Mouse (Mus musculus): ENCODE data around the gene Aspg. TPM values are rescaled to one million over a fixed set of nuclear protein-coding genes. Genes with fewer than 3 reads are reported as not detected.

Aspg gene
- total RNA-seq, 2 experiments from 2014 or later, result 0.32 to 0.62 TPM

DNA sequence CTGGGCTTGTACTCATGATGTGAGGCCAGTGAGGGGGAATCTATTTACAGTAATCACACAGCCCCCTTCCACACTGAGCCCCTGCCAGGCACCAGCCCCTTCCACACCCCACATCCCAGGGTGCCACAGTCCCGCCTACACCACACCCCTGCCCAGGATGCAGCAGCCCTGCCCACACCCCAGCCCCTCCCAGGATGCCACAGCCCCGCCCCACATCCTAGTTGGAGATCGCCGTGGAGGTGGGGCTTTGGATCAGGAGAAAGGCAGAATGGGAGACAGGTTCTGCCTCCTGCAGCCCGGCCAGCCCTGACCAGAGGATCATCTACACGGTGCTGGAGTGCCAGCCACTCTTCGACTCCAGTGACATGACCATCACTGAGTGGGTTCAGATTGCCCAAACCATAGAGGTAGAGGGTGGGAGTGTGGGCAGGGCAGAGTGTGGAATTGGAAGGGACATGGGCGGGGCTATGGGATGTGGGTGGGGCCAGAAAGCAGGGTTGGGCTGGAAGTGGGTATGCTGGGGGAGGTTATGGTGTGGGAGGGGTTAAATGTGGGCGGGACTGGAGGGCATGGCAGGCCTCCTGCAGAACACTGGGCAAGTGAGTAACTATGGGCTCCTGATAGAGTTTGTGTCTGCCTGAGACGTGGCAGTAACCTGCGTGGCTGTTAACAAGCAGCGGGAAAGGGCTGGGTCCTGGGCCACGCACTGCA lies 6.4 kb downstream of the Aspg start:
- DNase-seq (ENCODE audit: low spot score in 2 of 2), result no peak

DNA sequence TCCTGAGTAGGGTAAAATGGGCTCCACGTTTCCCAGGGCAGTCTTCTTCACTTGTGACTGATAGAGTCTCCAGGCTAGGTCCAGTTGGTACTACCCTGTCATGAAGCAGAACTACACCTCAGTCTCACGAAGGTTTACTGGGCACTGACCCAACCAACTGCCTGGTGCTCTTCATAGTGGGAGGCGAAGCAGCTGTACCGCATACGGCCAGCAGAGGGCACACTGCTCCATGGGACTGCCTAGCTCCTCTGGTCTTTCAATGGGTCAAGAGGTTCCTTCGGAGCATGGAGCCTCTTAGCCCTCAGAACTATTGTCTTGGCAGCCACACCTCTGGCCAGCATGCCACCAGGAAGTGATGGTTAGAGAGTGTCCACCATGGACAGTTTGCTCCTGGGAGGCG lies 7.2 kb downstream of the Aspg start:
- DNase-seq (ENCODE audit: low spot score in 2 of 2), result peak; percentile 64 to 82

DNA sequence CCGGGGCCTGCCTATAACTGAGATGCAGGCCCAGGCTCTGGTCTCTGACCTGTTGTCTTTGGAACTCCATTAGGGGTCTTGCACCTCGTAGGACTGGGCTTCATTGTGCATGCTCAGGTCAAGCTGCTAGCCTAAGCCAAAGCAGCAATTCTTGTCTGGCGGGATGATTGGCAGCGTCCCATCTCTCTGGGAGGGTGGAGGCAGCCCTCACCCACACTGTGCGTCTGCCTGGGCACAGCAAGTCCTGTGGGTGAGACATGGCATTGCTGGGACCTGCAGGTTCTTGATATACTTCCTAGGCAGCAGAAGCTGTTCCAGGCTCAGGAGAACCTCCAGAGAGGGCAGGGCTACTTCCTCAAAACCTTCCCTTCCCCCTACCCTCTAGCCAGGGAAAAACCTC lies 10.5 kb downstream of the Aspg start:
- DNase-seq (ENCODE audit: low spot score in 2 of 2), result no peak

DNA sequence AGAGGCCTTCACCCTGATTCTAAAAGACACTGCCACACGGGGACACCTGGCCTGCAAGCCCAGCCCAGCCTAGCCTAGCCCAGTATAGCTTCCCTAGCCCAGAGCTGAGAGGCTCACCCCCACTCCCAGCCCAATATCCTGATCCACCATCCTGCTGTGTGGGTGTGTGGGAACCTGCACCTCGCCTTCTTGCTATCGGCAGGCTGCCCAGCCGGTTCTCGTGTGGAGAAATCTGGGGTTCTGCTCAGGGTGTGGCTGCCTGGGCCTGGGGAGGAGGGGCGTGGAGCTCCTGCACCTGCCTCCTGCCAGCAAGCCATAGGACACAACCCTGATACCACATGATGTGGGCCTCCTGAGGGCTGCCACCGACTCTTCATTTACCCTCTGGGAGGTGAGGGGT lies 11.2 kb downstream of the Aspg start:
- DNase-seq (ENCODE audit: low spot score in 2 of 2), result no peak

DNA sequence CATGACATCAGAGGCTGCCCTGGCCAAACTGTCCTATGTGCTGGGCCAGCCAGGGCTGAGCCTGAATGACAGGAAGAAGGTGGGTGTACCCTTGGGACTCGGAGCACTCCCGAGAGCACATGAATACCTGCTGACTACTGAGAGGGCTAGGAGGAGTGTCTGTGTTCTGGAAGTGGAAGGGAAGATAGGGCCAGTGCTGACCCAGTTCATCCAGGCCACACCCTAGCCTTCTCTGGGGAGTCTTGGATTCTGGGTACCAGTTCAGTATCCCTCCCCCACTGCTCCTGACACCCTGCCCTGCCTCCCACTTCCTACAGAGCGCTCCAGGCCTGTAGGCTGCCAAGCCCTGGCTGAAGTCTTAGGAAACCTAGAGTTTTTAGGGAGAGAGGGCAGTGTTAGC lies 14.7 kb downstream of the Aspg start:
- DNase-seq (ENCODE audit: low spot score in 2 of 2), result no peak

DNA sequence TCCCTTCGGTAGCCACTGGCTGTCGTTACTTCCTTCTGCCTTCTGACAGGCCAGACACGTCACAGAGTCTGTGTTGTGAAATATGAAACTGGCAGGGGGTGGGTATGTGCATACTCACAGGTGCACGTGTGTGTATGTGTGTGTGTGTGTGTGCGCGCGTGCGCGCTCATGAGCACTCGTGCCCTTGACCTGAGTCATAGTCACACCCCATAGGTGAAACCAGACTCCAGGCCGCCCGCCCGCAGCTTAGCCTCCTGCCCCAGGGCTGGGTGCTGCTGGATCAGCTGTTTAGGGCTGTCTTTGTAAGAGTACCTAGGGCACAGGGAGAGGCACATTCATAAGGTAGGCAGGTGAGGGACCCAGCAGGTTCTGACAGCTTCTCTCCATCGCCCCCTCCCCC lies 19.4 kb downstream of the Aspg start:
- no peak for DNase-seq (ENCODE audit: low spot score in 2 of 2)

DNA sequence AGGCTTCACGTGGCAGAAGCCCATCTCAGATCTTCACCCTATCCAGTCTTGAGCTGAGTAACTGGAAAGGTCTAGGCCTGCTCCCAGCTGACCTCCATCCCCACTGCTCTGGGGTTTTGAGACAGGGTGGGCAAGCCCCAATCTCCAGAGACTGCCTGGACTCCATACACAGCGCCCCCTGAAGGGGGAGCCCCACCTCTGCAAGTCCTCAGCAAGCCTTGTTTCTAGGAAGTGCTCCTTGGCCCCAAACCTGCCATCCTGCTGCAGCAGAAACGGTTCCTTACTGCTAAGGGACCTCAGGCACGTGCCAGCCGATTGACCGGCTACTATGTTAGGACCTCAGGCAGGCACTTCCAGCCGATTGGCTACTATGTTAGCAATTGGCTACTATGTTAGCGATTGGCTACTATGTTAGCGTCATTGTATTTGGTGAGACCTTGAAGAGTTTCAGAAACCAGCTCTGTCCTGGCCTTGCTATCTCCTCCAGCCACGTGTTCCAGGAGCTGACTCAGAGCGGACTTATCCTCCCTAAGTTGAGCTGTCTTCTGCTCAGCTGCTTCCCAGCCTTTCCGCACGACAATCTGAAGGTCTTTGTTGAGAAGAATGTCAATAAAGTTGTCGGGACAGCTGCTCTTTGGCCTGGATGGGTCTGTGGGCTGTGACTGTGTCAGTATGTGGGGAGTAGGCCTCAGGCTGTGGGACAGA lies 20.6 kb downstream of the Aspg start:
- DNase-seq (ENCODE audit: low spot score in 2 of 2), result no peak

DNA sequence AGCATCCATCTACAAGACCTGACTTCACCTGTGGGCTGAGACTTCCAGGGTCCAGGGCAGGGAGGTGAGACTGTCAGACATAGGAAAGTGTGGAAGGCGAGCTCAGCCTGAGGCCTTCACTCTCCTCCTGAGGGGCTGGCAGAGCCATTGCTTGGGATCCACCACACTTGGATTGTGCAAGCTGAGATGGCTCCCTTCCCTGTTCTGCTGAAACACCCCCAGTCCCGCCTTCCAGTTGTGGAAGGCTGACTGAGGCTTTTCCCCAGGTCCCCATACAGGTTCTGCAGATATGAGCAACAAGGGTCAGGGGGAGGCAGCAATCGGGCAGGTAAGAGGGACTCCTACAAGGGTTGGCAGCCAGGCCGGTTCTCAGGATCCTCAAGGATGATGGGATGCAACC lies 22.0 kb downstream of the Aspg start:
- no peak for DNase-seq (ENCODE audit: low spot score in 2 of 2)

DNA sequence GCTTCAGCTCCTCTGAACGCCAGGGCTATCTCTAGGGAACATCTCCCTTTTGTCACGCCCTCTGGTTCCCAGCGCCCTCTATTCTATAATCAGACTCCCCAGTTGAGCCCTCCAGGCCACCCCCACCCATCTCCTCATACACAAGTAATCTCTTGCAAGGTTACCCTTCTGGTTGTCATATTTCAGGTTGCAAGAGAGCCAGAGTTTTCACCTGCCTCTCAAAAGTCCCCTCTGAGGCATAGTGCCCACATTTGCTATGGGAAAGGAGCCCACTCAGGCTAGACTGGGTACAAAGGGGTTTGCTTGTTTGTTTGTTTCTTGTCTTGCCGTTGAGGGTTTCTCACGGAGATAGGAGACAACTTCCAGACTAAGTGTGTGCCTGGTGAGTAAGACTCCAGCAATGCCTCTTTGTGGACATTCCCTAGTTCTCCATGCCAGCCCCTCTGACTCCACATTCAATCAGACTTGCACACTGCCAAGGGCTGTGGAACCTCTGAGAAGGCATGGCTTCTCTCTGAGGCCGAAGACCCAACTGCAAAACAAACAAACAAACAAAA lies 22.9 kb downstream of the Aspg start:
- DNase-seq (ENCODE audit: low spot score in 2 of 2), result no peak

DNA sequence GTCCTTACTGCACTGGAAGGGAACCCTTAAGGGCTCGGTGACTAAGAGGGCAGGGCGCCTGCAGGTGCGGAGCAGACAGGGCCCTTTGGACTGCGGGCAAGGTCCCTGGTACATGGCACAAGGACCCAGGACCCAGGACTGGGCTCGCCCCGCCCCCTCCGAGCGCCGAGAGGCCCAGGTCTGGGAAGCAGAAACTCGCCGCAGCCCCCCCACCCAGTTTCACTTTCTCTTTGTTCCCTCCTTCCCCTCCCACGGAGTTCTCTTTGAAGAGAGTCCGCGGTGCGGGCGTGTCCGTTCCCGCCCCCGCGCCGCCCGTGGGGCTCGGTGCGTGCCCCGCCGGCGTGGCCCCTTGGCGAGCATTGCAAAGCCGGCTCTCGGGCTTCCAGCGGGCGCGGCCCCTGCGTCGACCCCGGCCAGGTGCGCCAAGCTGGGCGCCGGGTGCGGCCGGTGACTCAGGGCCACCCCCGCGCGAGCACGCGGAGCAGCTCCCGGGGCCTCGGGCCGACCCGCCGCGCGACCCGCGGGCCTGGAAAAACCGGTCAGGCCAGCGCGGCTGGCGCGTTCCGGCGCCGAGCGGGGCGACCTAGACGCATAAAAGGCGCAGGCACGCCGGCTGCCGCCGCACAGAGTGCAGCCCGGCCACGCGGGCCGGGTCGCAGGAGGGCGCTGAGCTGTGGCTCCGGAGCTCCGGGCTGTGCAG lies 23.8 kb downstream of the Aspg start:
- DNase-seq (ENCODE audit: low spot score in 2 of 2), result peak in 1 of 2 experiments; percentile 52

DNA sequence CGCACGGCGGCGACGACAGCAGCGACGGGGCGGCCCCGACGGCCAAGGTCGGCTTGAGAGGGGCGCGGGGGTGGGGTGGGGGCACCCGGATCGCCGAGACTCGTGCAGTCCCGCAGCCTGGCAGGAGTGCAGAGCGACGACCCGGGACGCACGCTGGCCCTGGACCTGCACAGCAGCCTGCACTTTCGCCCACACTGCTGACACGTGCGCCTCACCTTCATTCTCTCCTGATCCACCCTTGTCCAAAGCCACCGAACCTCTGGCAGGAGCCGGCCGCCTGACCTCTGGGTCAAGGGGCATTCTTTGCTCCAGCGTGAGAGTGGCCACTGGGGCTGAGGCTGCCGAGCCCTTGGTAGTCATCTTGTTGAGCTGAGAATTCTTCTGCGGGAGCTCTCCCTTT lies 24.5 kb downstream of the Aspg start:
- DNase-seq (ENCODE audit: low spot score in 2 of 2), result no peak

DNA sequence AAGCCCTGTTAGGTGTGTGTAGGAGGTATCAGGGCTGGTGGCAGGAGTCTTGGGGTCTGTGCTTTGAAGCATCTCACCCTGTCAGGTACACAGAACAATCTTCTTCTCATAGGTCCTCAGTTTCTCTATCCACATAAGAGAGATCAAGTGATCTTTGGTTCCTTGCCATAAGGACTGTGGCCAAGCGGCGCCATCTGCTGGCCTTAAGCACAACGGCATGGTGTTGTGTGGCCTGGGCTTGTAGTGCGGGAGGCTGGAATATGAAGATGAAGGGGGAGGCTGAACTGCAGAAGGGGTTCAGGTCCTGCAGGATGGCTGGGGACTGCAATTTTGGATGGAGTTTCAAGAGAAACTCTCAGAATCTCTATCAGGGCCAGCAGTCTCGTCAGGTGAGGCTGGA lies 33.8 kb downstream of the Aspg start:
- peak in 1 of 2 experiments; percentile 44 for DNase-seq (ENCODE audit: low spot score in 2 of 2)

DNA sequence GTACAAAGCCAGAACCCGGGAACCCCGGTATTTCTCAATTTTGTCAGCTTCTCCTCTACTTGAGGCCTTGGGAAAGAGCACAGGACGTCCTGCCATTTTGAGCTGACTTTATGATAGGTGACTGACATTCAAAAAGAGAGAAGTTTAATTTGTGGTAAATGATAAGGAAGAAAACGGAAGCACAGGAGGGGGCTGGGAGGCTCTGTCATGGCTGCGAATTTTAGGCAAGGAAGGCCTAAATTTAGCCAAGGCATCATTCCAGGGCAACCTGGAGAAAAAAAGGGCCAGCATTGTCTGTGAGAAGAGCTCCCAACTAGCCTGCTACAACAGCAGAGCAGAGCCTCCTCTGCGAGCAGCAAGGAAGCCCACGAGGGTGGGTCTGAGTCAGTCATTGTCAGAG lies 34.3 kb downstream of the Aspg start:
- no peak for DNase-seq (ENCODE audit: low spot score in 2 of 2)

DNA sequence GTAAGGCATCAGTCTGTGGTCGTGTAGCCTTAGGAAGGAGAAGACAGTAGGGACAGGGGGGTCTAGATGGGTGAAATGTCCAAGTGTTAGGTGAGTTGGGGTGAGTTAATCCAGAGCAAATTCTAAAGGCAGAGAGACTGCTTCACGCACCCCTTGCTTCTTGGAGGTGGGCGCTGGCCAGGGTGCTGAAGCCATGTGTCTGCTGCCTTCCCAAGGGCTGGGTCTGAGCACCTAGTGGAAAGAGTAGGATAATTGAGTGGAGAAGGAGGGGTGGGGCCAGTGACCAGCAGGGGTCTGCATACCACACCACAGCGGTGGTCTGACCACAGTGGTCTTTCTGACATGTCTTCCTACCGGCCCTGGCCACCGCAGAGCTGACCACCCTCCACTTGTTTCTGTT lies 34.8 kb downstream of the Aspg start:
- DNase-seq (ENCODE audit: low spot score in 2 of 2), result peak in 1 of 2 experiments; percentile 62

DNA sequence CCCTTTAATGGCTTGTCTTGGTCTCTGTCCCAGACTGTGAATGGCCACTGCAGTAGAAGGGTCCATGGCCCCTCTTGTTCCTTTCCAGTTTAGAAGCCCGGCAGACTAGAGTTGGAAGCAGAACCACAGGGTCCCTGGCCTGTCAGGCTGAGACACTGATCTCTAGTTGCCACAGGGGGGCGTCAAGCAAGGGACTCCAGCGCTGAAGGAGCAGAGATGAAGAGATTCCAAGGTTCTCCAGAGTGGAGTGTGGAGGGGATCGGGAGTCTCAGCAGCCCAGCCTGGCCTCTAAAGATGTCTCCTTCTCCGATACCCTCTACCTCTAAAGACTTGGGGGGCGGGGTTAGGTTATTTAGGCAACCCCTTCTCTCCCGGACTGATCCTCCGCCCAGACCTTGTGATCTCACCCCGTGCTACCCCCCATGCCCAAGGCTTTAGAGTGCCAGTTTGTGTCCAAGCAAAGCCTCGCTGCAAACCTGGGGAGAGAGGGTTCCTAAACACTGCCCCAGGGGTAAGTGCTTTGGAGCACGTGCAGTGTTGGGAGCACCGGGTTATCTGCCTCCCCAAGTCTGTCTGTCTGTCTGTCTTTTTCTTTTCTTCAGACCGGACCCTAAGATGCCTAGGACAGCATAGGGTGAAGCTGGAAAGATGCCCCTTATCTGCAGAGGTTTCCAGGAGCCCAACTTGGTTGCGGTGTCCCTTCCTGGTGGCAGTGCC lies 36.8 kb downstream of the Aspg start:
- DNase-seq (ENCODE audit: low spot score in 2 of 2), result no peak

DNA sequence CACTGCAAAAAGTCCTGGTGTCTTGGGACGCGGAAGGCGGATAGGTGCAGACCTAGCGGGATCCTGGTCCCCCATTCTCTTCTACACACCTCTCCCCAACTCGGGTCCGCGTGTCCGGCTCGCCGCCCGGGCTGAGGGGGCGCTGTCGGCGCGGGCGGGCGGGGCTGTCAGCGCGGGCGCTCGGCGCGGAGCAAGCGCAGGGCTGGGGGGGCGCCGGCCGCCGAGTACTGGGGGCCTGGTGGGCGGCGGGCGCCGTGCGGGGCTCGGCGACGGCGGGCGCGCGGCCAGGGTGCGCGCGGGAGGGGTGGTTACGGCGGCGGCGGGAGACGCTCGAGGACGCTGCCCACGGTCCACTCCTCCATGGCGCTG lies 37.3 kb downstream of the Aspg start:
- no peak for DNase-seq (ENCODE audit: low spot score in 2 of 2)

DNA sequence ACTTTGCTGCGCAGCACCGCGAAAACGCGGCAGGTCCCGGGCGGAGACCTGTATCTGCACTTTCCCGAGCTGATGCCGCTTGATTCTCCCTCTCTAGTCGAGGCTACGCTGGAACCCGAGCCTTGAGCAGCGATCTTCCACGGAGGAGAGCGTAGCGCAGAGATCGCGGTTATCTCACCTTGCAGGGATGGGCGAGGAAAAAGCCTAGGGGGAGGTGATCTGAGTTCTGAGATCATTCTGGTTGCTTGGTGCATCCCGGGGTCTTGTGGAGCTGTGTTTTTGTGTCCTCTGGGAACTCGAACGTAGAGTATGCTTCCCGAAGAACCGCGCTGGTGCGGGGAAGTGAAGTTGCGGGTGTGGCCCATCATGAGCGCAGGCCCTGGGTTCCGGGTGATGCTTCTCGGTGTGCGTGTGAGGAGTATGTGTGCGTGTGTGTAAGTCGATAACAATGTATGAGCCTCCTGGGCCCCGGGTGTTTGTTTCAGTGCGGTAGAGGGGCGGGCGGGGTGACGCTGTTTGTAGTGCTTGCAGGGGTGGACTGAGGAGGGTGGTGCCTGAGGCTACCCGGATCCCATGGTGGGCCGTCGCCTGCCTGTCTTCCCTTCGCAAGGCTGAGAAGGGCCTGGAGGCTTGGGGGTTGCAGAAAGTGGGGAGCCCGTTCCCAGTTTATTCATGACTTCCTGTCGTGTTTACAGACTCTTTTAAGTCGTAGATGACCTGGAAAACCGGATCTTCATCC lies 38.1 kb downstream of the Aspg start:
- no peak for DNase-seq (ENCODE audit: low spot score in 2 of 2)

DNA sequence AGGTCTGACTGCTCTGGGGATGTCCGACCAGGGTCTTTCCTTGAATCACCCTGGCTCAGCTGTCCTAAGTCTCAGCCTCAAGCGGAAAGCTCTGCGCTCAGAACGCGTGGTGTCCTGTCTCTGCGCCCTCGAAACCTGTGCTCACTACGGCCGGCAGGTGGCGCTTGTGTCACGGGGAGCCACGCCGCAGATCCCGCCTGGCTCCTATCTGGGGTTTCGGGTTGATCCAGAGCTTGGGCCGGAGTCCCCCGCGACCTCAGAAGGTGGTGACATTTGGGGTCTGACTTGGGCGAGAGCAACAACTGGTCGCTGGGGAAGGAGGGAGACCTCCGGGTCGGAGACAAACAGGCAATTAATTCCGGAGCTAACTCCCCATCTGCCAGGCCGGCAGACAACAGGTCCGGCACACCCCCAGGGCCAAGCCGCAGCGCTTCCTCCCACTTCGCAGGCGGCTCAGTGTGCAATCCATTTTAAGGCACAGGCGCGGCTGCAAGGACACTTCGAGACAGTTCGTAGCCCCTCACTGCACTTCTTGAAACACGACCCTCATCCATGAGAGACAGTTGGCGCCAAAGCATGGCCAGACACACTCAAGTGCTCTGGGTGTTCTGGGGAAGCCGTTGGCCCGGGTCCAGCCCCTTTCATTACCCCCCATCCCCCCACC lies 38.9 kb downstream of the Aspg start:
- peak; percentile 76 to 84 for DNase-seq (ENCODE audit: low spot score in 2 of 2)

DNA sequence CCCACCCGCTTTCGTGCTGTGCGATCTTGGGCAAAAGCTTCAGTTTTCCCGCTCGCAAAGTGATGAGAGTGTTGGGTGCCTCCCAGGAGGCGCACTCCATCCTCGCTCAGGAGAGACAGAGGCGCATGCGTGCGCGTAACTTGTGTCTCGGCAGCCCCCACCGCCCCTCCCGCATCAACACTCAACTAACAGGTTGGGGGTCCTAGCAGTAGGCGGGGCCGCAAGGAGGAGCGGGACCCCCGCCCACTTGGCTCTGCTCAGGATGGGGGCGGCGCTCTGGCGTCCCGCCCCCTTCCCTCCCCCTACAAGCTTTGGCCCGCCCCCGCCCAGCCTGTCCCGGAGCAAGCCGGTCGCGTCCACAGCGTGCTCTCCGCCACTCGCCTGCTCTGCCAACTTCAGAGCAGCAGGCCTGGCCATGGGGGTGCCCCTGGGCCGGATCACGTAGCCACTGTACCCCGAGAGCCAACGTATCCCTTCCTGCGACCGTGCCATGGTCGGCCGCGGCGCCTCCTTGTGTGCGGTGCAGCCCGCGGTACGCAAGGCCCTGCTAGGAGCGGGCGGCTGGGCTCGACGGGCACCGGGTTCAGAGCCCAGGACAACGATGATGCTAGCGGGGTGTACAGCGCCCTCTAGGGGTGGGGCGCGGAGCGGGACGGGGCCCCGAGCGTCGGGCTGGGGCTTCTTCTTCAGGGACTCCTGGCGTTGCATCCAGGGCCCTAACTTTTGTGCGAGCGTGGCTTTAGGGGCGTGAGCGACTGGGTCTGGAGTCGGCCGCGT lies 39.6 kb downstream of the Aspg start, which contains the start of gene Kif26a:
TSS of gene Kif26a (plus strand) at position 334 of the 777 bp plus-strand sequence.
- peak in 1 of 2 experiments; percentile 61 for DNase-seq (ENCODE audit: low spot score in 2 of 2)
